Mouse (Mus musculus) heart, embryonic 13.5 days (tissue): ENCODE results near the gene Pomc. TPM values are rescaled to one million over a fixed set of nuclear protein-coding genes. Genes with fewer than 3 reads are reported as not detected.
"Not testable (repeated sequence)": the region's sequence is repeated elsewhere in the genome, so short reads cannot be mapped to it uniquely, and the experiment has no call there.

ENCODE experiments used
- ATAC-seq: fragments of 200-750 bp; cut with Nextera tagmentation; 2 replicates; pipeline ENCODE4 v1.8.0; 2017; ENCODE audit warnings: moderate TSS enrichment; ENCODE audit not compliant: insufficient number of reproducible peaks, low FRiP score, low TSS enrichment; ENCODE audit errors: extremely low read depth
- H3K27ac ChIP-seq: fragments of 300-500 bp; sonication (generic); replicated peaks from 2 replicates; pipeline ENCODE4 v1.5.1; 2015; ENCODE audit warnings: moderate library complexity, mild to moderate bottlenecking, inconsistent platforms
- H3K27me3 ChIP-seq: fragments of 300-500 bp; sonication (generic); replicated peaks from 2 replicates; pipeline ENCODE4 v1.6.1; 2015; ENCODE audit warnings: mild to moderate bottlenecking, inconsistent platforms
- H3K36me3 ChIP-seq: fragments of 300-500 bp; sonication (generic); 2 replicates; pipeline ENCODE4 v1.6.1; 2015; ENCODE audit warnings: mild to moderate bottlenecking, inconsistent platforms
- H3K4me1 ChIP-seq: fragments of 300-500 bp; sonication (generic); 2 replicates; pipeline ENCODE4 v1.6.1; 2015; ENCODE audit warnings: inconsistent platforms
- H3K4me2 ChIP-seq: fragments of 300-500 bp; sonication (generic); 2 replicates; pipeline ENCODE4 v1.6.1; 2015; ENCODE audit warnings: inconsistent platforms, mild to moderate bottlenecking, moderate library complexity
- H3K4me3 ChIP-seq: fragments of 300-500 bp; sonication (generic); 2 replicates; pipeline ENCODE4 v1.5.1; 2015; ENCODE audit warnings: moderate library complexity, mild to moderate bottlenecking, inconsistent platforms
- H3K9ac ChIP-seq: fragments of 300-500 bp; sonication (generic); 2 replicates; pipeline ENCODE4 v1.6.1; 2015; ENCODE audit warnings: inconsistent platforms, mild to moderate bottlenecking, moderate library complexity
- H3K9me3 ChIP-seq: fragments of 300-500 bp; sonication (generic); 2 replicates; pipeline ENCODE4 v1.6.1; 2016; ENCODE audit warnings: inconsistent platforms
- WGBS: fragments of 180-500 bp; shearing (Covaris S2); methylation state at CpG from one replicate; pipeline ENCODE4 v1.1.7; 2015; ENCODE audit warnings: mixed read lengths; 5-methylcytosine and 5-hydroxymethylcytosine counted together
- polyA plus RNA-seq: library from polyadenylated mRNA; unstranded; fragments of >200 nt; fragmentation: Nextera tagmentation; extraction: Ambion mirVana; gene quantifications from 2 replicates; pipeline ENCODE4 v1.2.1, GENCODE M21; 2015

The Pomc gene
- polyA plus RNA-seq, 1 experiment from 2014 or later, result 1.4 TPM

- peaks cover 15% of the 10 kb centered on the region for H3K4me1 ChIP-seq
- H3K27ac ChIP-seq, result no peak overlapping the region
- 0% methylated on average over 1 of the region's 1 CpGs for WGBS
- H3K36me3 ChIP-seq, result no peaks in the 10 kb centered on the region
- no peak overlapping the region for H3K4me3 ChIP-seq
- no peaks in the 10 kb centered on the region for H3K9me3 ChIP-seq
- H3K9ac ChIP-seq, result no peak overlapping the region
- no peaks in the 10 kb centered on the region; the same call in 1 of the 2 replicates for H3K27me3 ChIP-seq
- no peak for ATAC-seq
- no peak overlapping the region for H3K4me2 ChIP-seq
These were observed 28.6 kb upstream of the Pomc start for GRCm38 (mm10) chr12:3926127-3926526.

- no peak; the same call in 1 of the 2 replicates for ATAC-seq
- H3K27me3 ChIP-seq, result no peaks in the 10 kb centered on the region; the same call in 1 of the 2 replicates
- no peak overlapping the region for H3K27ac ChIP-seq
- H3K9ac ChIP-seq, result no peak overlapping the region
- WGBS, result 35% methylated on average over 3 of the region's 3 CpGs
- H3K36me3 ChIP-seq, result no peaks in the 10 kb centered on the region
- peaks cover 9% of the 10 kb centered on the region for H3K4me1 ChIP-seq
- no peak overlapping the region for H3K4me2 ChIP-seq
- H3K4me3 ChIP-seq, result no peak overlapping the region
- H3K9me3 ChIP-seq, result no peaks in the 10 kb centered on the region
These were observed 25.9 kb upstream of the Pomc start for GRCm38 (mm10) chr12:3928841-3929240.

GRCm38 (mm10) chr12:3930090-3930865, 24.5 kb upstream of the Pomc start:
- WGBS, result 86% methylated on average over 36 of the region's 47 CpGs
- H3K36me3 ChIP-seq, H3K4me2 ChIP-seq, H3K9me3 ChIP-seq, H3K27me3 ChIP-seq, H3K9ac ChIP-seq, H3K4me1 ChIP-seq, H3K27ac ChIP-seq, ATAC-seq, H3K4me3 ChIP-seq: not testable (repeated sequence)

- no peak overlapping the region for H3K27ac ChIP-seq
- no peaks in the 10 kb centered on the region for H3K27me3 ChIP-seq
- H3K9ac ChIP-seq, result no peak overlapping the region
- no peak overlapping the region for H3K4me3 ChIP-seq
- H3K4me1 ChIP-seq, result no peaks in the 10 kb centered on the region
- H3K4me2 ChIP-seq, result no peak overlapping the region
- no peak for ATAC-seq
- H3K36me3 ChIP-seq, result no peaks in the 10 kb centered on the region
- WGBS, result 40% methylated on average over 11 of the region's 11 CpGs
- H3K9me3 ChIP-seq, result no peaks in the 10 kb centered on the region
These were observed 12.7 kb upstream of the Pomc start for GRCm38 (mm10) chr12:3942026-3942425.

GRCm38 (mm10) chr12:3944454-3945073, 10.2 kb upstream of the Pomc start:
- no peaks in the 10 kb centered on the region for H3K4me1 ChIP-seq
- 56% methylated on average over 4 of the region's 4 CpGs for WGBS
- no peaks in the 10 kb centered on the region for H3K36me3 ChIP-seq
- ATAC-seq, result no peak
- no peak overlapping the region for H3K4me3 ChIP-seq
- H3K27ac ChIP-seq, result no peak overlapping the region
- no peaks in the 10 kb centered on the region for H3K9me3 ChIP-seq
- no peaks in the 10 kb centered on the region for H3K27me3 ChIP-seq
- no peak overlapping the region for H3K9ac ChIP-seq
- H3K4me2 ChIP-seq, result no peak overlapping the region

GRCm38 (mm10) chr12:3947503-3947902, 7.2 kb upstream of the Pomc start:
- no peak for ATAC-seq
- no peaks in the 10 kb centered on the region for H3K9me3 ChIP-seq
- no peak overlapping the region for H3K27ac ChIP-seq
- H3K4me1 ChIP-seq, result no peaks in the 10 kb centered on the region
- no peaks in the 10 kb centered on the region for H3K27me3 ChIP-seq
- 64% methylated on average over 6 of the region's 6 CpGs for WGBS
- no peaks in the 10 kb centered on the region for H3K36me3 ChIP-seq
- H3K4me3 ChIP-seq, result no peak overlapping the region
- no peak overlapping the region for H3K9ac ChIP-seq
- no peak overlapping the region for H3K4me2 ChIP-seq

- H3K9ac ChIP-seq, result no peak overlapping the region
- peaks cover 39% of the 10 kb centered on the region for H3K27me3 ChIP-seq
- no peak overlapping the region for H3K27ac ChIP-seq
- no peak overlapping the region for H3K4me3 ChIP-seq
- H3K4me1 ChIP-seq, result peaks cover 7% of the 10 kb centered on the region
- no peak for ATAC-seq
- H3K36me3 ChIP-seq, result no peaks in the 10 kb centered on the region
- WGBS, result 28% methylated on average over 10 of the region's 10 CpGs
- no peak overlapping the region for H3K4me2 ChIP-seq
- no peaks in the 10 kb centered on the region for H3K9me3 ChIP-seq
These were observed 620 bp downstream of the Pomc start for GRCm38 (mm10) chr12:3955371-3955770.

- Histone ChIP-seq H3K36me3 (no peaks in the 10 kb centered on the region), H3K27me3 (peaks cover 39% of the 10 kb centered on the region), H3K4me2 (no peak overlapping the region), H3K9ac (no peak overlapping the region), H3K27ac (no peak overlapping the region), H3K4me1 (peaks cover 12% of the 10 kb centered on the region), H3K4me3 (no peak overlapping the region), H3K9me3 (no peaks in the 10 kb centered on the region)
- WGBS, result 16% methylated on average over 3 of the region's 3 CpGs
- no peak for ATAC-seq
These were observed 1.6 kb downstream of the Pomc start for GRCm38 (mm10) chr12:3956351-3956750.

- peaks cover 12% of the 10 kb centered on the region for H3K4me1 ChIP-seq
- peak; percentile 74 for ATAC-seq
- peak overlapping the region; percentile 77 for H3K4me2 ChIP-seq
- peaks cover 21% of the 10 kb centered on the region for H3K27me3 ChIP-seq
- H3K9me3 ChIP-seq, result no peaks in the 10 kb centered on the region
- peak overlapping the region; percentile 68 for H3K4me3 ChIP-seq
- H3K9ac ChIP-seq, result peak overlapping the region; percentile 86
- H3K36me3 ChIP-seq, result 0 out of 2 replicates have a peak, but pooled peaks cover 7% of the 10 kb centered on the region
- peak overlapping the region; percentile 93 for H3K27ac ChIP-seq
- 2% methylated on average over 53 of the region's 53 CpGs for WGBS
These were observed 5.2 kb downstream of the Pomc start for GRCm38 (mm10) chr12:3959791-3960543.

- no peaks in the 10 kb centered on the region for H3K9me3 ChIP-seq
- H3K4me1 ChIP-seq, result peaks cover 12% of the 10 kb centered on the region
- H3K27me3 ChIP-seq, result peaks cover 15% of the 10 kb centered on the region
- H3K9ac ChIP-seq, result peak overlapping the region; percentile 86
- H3K4me3 ChIP-seq, result peak overlapping the region; percentile 68
- peak overlapping the region; percentile 93 for H3K27ac ChIP-seq
- peak overlapping the region; percentile 77 for H3K4me2 ChIP-seq
- WGBS, result 41% methylated on average over 4 of the region's 4 CpGs
- H3K36me3 ChIP-seq, result peaks cover 12% of the 10 kb centered on the region; the same call in 1 of the 2 replicates
- ATAC-seq, result no peak
These were observed 5.8 kb downstream of the Pomc start for GRCm38 (mm10) chr12:3960553-3960952.

GRCm38 (mm10) chr12:3967196-3967595, 12.4 kb downstream of the Pomc start:
- Histone ChIP-seq H3K27me3 (no peaks in the 10 kb centered on the region), H3K9ac (no peak overlapping the region), H3K4me2 (no peak overlapping the region), H3K9me3 (no peaks in the 10 kb centered on the region), H3K36me3 (peaks cover 63% of the 10 kb centered on the region), H3K4me3 (no peak overlapping the region), H3K4me1 (no peaks in the 10 kb centered on the region), H3K27ac (no peak overlapping the region)
- no peak for ATAC-seq
- 80% methylated on average over 4 of the region's 4 CpGs for WGBS
